Mouse (Mus musculus): ENCODE measurements around the gene Sema6c.

- TF ChIP-seq CTCF (IDR thresholded peaks at IDR 0.05; ENCODE audit: low read depth) (peak; percentile 98), EP300 (optimal IDR thresholded peaks at IDR 0.05) (no peak)
These were observed 17.6 kb upstream of the Sema6c start for GRCm38 (mm10) chr3:95142617-95143011.

Data from stomach, postnatal 0 days (tissue).